Mouse (Mus musculus) megakaryocyte, embryonic 14.5 days (primary cell): Measurements from ENCODE around the gene Klc4.

ENCODE experiments used
- FLI1 ChIP-seq: IDR thresholded peaks from 2 replicates; pipeline ENCODE4 v1.6.1; 2012; ENCODE audit warnings: low read length, inconsistent platforms, mixed read lengths
- GATA1 ChIP-seq: IDR thresholded peaks from 3 replicates; pipeline ENCODE4 v1.6.1; 2012; ENCODE audit warnings: mixed read lengths, low read length, inconsistent platforms, borderline replicate concordance

DNA sequence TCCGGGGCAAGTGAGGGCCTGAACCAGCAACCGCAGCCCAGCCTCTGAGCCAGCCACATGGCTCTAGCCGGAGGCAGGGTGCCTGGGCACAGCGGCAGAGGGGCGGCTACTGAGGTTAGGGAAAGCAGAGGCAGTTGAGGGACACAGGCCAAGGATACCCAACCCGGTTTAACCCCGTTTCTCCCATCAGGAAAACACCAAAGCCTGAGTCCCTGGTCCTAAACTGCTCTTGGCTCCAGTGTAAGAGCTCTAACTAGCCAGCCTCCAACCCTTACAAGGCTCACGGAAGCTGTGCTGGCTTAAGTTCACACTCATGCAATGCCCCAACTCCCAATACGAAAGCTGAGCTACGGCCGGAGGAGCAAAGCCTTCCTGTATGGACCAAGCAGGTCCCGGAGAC, 21.2 kb downstream of the Klc4 start:
- TF ChIP-seq GATA1 = no peak
- no peak for TF ChIP-seq FLI1
